ENCODE assay signal across 26 mouse cellular contexts in genomic region chr8:12151679-12152078, GRCm38 (mm10).
DNase-seq lines count a peak whose midpoint lies in the region; ATAC-seq and TF ChIP-seq lines count a peak whose summit lies in the region.
"Had no signal": no experiment of that assay in that cellular context is flagged by ENCODE, and none has a peak within 500 bp of the region (broad histone marks: within the 10 kb centered on the region; RNA-seq: fewer than 3 reads in every experiment).

No protein-coding gene starts in this region.

- no peak overlapping the region for H3K4me3 ChIP-seq in kidney, embryonic 14.5 days (ENCODE audit: low read length)
- H3K4me3 ChIP-seq: embryonic facial prominence, embryonic 15.5 days; heart, embryonic 10.5 days; heart, embryonic 15.5 days; hindbrain, embryonic 12.5 days; intestine, embryonic 15.5 days; limb, embryonic 10.5 days; limb, embryonic 15.5 days; liver, embryonic 13.5 days; midbrain, embryonic 13.5 days; neural tube, embryonic 13.5 days had no signal

- ATAC-seq in kidney, embryonic 14.5 days (ENCODE audit: low FRiP score, low TSS enrichment): no peak
- ATAC-seq: hindbrain, postnatal 0 days; intestine, embryonic 15.5 days; midbrain, embryonic 13.5 days had no signal

- TF ChIP-seq CTCF in brain, embryonic 14.5 days (IDR thresholded peaks at IDR 0.05; ENCODE audit: borderline replicate concordance, extremely low read depth, insufficient read depth, insufficient read length): no peak

- peak; percentile 16 for DNase-seq in kidney, adult 11 months
- peak; percentile 23 for DNase-seq in R1 (ENCODE audit: low read depth, low spot score)
- peak; percentile 91 for DNase-seq in brain, embryonic 14.5 days (ENCODE audit: low read depth)
- DNase-seq in kidney, postnatal 36 days: peak; percentile 8 to 19
- DNase-seq in cerebellum, adult 9-11 months: no peak
- DNase-seq: adrenal gland, postnatal 10 days; B cell, adult 2 months; cerebellum, adult 11 months; cerebellum, postnatal 10 days; gastrocnemius, postnatal 25 days; heart, adult 11 months; heart, postnatal 36 days; liver, embryonic 13.5 days; thymus, postnatal 4 days had no signal

- WGBS in kidney, embryonic 14.5 days: 53% methylated on average over 7 of the region's 7 CpGs

- H3K4me2 ChIP-seq in kidney, embryonic 14.5 days (replicated peaks; ENCODE audit: low read depth, low read length): no peak overlapping the region
- H3K4me2 ChIP-seq: embryonic facial prominence, embryonic 15.5 days; heart, embryonic 15.5 days; hindbrain, embryonic 12.5 days; intestine, embryonic 15.5 days; limb, embryonic 15.5 days; liver, embryonic 13.5 days; midbrain, embryonic 13.5 days; neural tube, embryonic 13.5 days had no signal

- H3K9me3 ChIP-seq in kidney, embryonic 14.5 days (ENCODE audit: control insufficient read depth, low read length): no peaks in the 10 kb centered on the region
- H3K9me3 ChIP-seq: embryonic facial prominence, embryonic 15.5 days; heart, embryonic 10.5 days; heart, embryonic 15.5 days; hindbrain, embryonic 12.5 days; intestine, embryonic 15.5 days; limb, embryonic 10.5 days; limb, embryonic 15.5 days; liver, embryonic 13.5 days; midbrain, embryonic 13.5 days; neural tube, embryonic 13.5 days had no signal

- H3K9ac ChIP-seq in kidney, embryonic 14.5 days (ENCODE audit: low read depth, low read length): no peak overlapping the region
- H3K9ac ChIP-seq: embryonic facial prominence, embryonic 15.5 days; heart, embryonic 15.5 days; hindbrain, embryonic 12.5 days; intestine, embryonic 15.5 days; limb, embryonic 15.5 days; liver, embryonic 13.5 days; midbrain, embryonic 13.5 days; neural tube, embryonic 13.5 days had no signal

- H3K4me1 ChIP-seq in kidney, embryonic 14.5 days (ENCODE audit: control insufficient read depth, insufficient read depth, low read length): 0 out of 2 replicates have a peak, but pooled peaks cover 7% of the 10 kb centered on the region
- H3K4me1 ChIP-seq: heart, embryonic 10.5 days; heart, embryonic 15.5 days; limb, embryonic 10.5 days; limb, embryonic 15.5 days; liver, embryonic 13.5 days had no signal

- no peaks in the 10 kb centered on the region for H3K36me3 ChIP-seq in kidney, embryonic 14.5 days (ENCODE audit: control insufficient read depth, insufficient read depth, low read length)
- H3K36me3 ChIP-seq: embryonic facial prominence, embryonic 15.5 days; heart, embryonic 10.5 days; heart, embryonic 15.5 days; hindbrain, embryonic 12.5 days; intestine, embryonic 15.5 days; limb, embryonic 10.5 days; limb, embryonic 15.5 days; liver, embryonic 13.5 days; midbrain, embryonic 13.5 days; neural tube, embryonic 13.5 days had no signal

- no peak overlapping the region for H3K27ac ChIP-seq in kidney, embryonic 14.5 days (ENCODE audit: low read depth, low read length)
- H3K27ac ChIP-seq: embryonic facial prominence, embryonic 15.5 days; heart, embryonic 10.5 days; heart, embryonic 15.5 days; hindbrain, embryonic 12.5 days; hindbrain, postnatal 0 days; intestine, embryonic 15.5 days; limb, embryonic 10.5 days; limb, embryonic 15.5 days; liver, embryonic 13.5 days; macrophage; midbrain, embryonic 13.5 days; neural tube, embryonic 13.5 days had no signal

- no peak for TF ChIP-seq POLR2A in brain, embryonic 14.5 days (IDR thresholded peaks at IDR 0.05; ENCODE audit: borderline replicate concordance, extremely low read depth, insufficient read depth, insufficient read length, poor library complexity, severe bottlenecking)

- no peaks in the 10 kb centered on the region for H3K27me3 ChIP-seq in kidney, embryonic 14.5 days (ENCODE audit: control insufficient read depth, insufficient read depth, low read length)
- H3K27me3 ChIP-seq: intestine, embryonic 15.5 days; limb, embryonic 15.5 days; liver, embryonic 13.5 days had no signal
